Mouse (Mus musculus) ZHBTc4 (cell line): Measurements from ENCODE around the gene Nup85.
A peak's percentile ranks its signal among the peaks of the same experiment; 100 is the strongest.

ENCODE experiments used
- DNase-seq: peaks from one replicate; pipeline ENCODE4 v3.0.0-alpha.2; 2011; ENCODE audit warnings: low read depth, low spot score

Nup85 gene

DNA sequence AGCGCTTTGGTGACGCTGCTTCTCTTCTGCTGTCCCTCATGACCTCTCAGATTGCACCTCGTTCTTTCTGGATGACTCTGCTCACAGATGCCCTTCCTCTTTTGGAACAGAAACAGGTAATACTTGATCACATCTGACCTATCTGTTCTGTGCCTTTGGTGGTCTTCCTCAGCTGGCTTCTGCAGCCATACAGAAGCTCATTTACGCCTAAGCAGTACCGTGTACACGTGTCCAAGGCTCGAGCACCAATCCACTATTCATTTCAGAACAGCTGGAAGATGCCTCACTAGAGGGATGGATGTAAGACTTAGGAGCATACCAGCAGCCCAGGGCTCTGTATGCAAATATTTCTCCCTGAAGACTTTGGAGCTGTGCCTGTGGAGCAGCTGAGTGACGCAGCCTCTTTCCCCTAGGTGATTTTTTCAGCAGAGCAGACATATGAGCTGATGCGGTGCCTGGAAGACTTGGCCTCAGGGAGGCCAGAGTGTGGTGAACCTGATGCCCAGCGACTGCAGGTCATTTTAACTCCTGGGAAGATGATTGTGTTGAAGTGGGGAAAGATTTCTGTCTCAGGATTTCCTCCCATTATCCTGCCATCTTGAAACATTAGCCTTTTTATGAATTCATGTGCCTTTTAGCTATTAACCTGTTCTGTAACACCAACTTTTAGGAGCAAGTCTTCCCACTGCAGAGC is 18.8 kb downstream of the Nup85 start:
- no peak for DNase-seq

DNA sequence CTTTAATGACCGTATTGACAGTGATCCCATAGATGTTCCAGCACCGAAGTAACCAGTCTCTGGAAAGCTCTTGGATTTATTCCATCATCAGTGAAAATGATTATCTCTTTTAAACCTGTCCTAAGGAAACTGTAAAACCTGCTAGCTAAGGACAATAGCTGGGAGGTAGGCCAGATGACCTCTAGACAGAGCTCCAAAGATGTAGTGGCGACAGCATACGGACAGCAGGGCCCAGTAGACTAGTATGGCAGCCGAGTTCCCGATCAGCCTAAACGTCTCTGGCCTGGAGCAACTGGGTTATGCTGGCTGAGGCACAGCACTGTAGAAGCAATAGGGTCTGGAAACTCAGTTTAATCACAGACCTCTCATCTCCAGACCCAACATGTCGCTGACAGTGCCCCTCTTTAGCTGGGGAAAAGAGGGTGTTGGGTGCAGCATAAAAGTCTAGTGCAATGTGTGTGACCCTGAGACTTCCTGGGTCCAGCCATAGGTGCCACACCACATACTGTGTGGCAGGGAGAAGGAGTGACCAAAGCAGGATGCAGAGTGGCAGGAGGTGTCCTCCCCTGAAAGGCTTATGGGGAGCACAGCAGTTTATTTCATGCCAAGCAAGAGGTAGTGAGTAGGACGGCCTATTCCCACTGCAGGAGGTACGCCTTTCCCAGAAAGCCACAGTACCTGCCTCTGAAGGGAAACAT is 20.3 kb downstream of the Nup85 start:
- no peak for DNase-seq

DNA sequence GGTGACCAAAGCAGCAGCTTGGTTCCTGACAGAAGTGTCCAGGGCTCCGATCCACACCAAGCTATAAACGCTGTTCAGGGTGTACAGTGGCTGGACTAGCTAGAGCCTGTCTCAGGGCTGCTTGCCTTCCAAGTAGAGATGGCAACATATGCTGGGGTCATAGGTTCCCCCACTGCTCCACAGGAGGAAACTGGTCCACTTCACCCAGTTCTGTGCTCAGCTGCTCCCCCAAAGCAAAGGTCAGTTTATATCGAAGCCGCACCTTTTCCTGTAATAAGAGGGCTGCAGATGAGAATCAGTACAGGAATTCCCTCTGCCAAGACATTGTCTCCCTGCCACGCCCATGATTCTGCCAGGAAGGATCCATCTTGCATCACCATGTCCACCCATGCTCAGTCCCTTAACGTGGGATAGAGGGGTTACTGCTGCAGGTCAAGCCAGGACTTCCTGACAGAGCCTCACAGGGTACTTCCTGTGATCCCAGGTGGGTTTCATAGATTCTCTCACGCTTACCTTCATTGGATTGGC is 21.4 kb downstream of the Nup85 start:
- no peak for DNase-seq

DNA sequence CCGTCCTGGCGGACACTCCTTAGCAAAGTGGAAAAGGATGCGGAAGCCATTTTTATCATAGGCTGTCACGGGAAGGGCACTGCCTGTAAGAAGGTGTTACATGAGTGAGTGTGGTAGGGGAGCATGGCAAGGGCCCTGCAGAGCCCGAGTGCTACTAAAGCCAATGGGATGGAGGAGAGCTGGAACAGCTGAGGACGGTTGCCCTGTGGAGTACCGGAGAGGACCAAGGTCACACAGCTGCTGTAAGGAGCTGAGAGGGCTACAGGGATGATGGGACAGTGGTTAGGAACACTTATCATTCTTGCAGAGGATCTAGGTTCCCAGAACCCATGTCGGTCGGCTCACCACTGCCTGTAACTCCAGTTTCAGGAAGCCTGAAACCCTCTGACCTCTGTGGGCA is 22.2 kb downstream of the Nup85 start:
- no peak for DNase-seq

DNA sequence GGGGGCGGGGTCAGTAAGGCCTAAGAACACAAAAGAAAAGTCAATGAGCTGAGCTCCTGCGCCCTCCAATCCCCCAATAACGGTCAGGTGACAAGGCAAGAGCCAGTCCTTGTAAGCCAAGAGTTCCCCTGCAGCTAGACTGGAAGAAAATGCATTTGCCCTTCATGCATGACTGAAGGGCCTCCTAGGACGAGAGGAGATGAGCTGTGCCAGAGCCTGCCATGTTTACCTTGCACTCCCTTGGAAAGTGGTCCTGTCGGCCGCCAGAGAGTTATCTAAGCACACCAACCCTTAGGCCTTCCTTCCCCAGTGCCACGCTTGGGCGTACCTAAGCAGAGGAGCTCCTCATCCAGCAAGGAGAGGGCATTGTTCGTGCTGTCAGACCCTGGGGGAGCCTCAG is 23.8 kb downstream of the Nup85 start:
- no peak for DNase-seq

DNA sequence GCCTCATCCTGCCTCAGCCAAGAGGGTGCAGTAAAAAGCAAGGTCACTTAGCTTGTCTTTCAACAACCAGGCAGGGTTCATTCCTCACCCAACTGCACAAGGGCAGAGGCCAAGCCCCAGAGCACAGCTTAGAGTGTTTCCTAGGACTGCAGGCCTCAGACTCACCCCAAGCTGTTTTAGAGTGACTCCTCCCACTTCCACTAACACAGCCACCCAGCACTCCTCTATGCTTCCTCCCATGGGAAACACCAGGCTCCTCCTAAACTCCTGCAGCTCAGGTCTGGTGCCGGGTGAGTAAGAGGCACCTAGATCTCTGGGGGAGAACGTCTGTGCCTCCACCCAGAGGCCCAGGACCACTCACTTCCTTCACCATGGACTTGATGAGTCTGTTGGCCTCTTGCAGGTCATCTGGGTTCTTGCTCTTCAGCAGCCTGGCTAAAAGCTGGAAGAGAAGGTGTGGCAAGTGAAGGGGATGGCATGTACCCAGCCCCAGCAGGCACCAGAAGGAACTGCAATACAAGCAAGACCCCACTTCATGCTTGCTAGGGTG is 26.4 kb downstream of the Nup85 start:
- DNase-seq, result peak; percentile 53

DNA sequence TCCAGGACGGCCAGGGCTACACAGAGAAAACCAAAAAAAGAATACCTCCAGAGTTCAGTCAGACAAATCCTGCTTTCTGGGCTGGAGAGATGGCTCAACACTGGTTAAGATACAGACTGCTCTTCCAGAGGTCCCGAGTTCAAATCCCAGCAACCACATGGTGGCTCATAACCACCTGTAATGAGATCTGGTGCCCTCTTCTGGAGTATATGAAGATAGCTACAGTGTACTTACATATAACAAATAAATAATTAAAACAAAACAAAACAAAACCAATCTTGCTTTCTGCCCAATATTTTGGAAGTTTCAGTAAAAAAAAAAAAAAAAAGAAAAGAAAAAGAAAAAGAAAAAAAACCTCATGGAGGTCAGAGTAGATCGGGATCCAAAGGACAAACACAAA is 31.0 kb downstream of the Nup85 start:
- DNase-seq, result peak; percentile 64

DNA sequence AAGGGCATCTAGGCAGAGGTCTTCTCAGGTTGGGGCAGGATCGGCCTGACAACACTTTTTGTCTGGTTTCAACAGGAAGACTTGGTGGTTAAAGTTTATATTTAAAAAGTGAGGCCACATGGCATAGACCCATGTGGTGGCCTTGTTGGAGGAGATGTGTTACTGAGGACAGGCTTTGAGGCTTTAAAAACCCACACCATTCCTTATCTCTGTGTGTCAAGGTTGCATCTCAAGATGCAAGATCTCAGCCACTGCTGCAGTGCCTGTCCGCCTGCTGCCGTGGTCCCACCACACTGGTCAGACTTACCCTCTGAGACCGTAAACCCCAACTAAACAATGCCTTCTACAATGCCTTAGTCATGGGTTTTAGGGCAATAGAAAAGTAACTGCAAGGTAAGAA is 34.1 kb downstream of the Nup85 start:
- DNase-seq, result no peak

DNA sequence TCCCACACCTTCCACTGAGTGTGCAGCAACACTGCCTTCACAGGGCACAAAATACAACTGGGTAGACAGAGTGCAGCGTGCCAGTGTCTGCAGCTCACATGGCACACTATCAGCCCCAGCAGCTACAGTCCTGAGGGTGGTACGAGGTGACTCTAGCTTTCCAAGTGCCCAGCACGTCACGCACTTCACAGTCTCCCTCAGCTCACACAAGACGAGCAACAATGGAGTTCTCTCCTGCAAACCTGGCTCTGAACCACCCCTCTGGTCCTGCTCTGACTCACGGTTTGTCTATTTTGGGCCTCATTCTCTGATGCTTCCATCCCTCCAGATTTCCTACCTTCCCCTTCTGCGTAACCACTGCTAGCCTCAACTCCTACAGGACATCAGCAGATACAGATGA is 35.5 kb downstream of the Nup85 start:
- DNase-seq, result no peak

DNA sequence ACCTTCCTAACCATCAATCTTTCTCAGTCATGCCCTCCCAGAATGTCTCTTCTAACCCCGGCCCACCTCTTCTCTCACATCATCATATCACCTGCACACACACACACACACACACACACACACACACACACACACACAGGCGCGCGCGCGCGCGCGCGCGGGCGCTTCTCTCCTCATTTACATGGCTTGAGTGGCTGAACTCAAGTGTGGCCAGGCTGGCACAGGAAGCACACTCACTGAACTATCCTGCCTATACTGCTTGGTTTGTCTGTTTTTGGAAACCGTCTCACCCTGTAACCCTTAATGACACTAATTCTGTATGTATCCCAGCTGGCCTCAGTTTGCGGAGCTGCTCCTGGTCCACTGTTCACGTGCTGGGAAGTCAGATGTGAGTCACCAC is 36.5 kb downstream of the Nup85 start:
- no peak for DNase-seq

DNA sequence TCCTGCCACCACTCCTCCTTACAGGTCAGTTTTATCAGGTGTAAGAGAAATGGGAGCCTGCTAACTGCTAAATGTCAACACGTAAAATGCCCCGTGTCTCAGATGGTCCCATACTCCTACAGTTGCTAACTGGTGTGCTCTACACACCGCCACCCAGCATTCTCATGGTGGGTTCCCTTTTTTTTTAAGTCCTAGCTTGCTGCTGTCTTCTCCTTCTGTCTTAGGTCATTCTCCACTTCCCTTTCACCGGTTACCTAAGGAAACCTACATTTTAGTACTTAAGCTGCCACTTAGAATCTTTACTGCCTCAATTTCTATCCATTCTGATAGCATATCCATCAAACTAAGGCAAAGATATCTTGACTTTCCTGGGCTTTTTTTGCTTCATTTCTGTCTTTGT is 36.9 kb downstream of the Nup85 start:
- DNase-seq, result no peak

DNA sequence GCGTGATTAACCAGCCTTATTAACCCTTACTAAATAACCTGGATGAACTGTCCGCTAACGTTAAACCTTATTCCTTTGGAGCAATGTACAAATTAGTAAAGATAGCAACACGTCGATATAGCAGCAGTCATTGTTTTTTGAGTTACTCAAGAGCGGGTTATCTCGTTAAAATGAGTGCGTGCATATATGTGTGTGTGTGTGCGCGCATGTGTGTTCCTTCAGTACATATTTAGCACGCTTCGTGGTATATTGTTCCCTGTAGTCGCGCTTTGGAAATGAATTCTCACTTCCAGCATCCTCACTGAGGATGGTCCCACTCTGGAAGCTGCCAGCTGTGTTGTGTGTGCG is 38.9 kb downstream of the Nup85 start:
- DNase-seq, result no peak

DNA sequence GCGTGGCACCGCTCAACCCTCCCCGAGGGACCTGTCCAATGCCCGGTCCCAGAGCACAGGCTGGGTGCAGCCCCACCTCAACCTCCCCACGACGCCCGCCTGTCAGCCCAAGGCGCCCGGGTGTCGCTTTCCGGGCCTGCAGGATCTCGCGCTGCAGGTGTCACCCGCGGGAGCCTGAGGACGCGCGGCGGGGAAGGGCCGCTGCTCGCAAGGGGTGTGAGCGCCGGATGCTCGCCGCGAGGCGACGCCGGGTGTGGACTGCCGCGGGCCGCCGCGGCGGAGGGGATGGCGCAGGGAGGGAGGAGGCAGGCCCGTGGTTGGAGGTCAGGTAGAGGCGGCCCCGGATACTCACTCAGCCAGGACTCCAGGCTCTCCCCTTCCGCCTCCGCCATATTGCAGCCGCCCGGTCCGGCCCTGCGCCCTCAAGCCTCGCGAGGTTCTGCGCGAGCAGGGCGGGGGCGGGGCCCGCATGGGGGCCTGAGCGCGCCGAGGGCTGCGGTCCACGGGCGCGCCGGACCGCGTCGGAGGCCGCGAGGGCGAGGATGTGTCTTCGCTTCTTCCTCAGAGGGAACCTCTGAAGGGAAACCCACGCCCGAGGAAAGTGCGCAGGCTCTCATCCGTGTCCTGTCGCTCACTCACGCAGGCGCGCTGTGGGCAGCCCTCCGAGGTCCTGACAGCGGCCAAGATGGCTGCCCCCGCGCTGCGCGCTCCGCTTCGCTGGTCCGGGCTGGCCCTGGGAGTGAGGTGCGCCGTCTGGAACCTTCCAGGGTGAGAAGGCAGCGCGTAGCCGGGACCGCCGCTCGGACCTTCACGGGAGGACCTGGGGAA is 39.5 kb downstream of the Nup85 start, which contains the start of the genes Mrps7 and Gga3:
Mrps7 (plus strand) TSS at position 450 of the 828 bp plus-strand sequence.
Gga3 (minus strand) TSS at position 576 of the 828 bp plus-strand sequence.
- peak; percentile 94 for DNase-seq

DNA sequence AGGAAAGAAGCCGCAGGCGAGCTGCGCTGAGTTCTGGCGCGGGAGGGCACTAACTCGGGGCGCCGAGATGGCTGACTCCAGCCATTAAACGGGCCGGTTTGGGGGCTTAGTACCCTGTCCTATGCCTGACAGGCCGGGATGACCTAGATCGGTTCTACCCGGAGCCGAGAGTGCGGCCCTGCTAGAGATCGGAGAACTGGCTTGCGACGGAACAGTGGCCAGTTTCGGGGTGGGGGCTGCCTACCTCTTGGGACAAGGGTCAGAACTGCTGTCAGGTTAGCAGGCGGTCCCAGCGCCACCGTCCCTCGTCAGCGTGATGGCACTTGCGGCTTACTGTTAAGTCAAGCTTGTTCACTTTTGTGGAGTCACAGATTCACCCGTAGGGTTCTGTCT is 40.1 kb downstream of the Nup85 start:
- DNase-seq, result peak; percentile 38

DNA sequence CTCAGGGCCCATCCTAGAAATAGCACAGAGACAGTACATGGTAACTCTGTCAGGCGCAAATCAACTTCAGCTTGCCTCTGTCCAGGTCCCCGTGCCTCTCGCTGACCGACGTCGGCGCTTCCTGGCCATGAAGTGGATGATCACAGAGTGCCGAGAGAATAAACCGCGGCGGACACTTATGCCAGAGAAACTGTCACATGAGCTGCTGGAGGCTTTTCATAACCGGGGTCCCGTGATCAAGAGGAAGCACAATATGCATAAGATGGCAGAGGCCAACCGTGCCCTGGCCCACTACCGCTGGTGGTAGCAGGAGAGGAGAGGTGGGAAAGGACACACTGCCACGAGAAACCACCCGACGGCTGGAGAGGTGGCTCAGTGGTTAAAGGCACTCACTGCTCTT is 42.5 kb downstream of the Nup85 start:
- no peak for DNase-seq

DNA sequence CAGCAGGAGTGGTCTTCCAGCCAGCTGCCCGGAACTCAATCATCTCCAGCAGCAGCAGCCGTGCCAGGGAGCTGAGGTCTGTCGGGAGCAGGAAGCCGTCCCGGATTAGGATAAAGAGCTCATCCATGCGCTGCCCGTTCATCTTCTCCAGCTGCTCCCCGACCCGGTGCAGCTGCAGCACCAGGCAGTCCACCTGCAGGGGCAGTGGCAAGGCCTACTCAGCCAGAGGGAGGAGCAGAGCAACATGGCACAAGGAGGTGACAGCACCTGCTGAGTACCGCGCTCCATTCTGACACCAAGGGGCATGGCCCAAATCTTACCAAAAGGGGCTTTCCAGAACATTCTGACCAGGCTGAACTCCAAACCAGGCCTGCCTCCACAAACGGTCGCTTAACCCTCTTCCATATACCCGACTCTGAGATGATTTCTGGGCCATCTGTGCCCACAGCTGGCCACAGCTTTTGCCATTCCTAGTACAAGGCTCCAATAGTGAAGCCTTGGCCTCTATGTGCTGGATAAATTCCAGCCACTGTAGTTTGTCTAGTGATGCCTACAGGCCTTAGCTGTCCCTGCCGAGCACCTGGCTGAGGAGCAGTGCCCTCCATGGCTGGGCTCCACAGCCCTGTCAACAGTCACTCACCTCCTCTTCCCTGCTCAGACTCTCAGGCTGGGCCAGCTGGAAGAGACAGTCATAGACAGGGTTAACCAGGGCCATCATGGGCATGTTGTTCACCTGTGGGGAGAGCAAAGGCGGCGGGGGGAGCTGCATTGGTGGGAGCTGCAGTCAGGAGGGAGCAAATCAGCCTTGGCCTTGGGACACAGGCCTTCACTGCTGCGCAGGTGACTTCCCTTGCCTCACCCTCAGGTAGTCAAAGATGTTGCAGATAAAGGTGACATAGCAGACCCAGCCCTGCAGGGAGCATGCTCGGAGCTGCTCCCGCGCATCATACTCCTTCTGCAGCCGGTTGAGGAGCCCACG is 44.5 kb downstream of the Nup85 start:
- DNase-seq, result peak; percentile 40

DNA sequence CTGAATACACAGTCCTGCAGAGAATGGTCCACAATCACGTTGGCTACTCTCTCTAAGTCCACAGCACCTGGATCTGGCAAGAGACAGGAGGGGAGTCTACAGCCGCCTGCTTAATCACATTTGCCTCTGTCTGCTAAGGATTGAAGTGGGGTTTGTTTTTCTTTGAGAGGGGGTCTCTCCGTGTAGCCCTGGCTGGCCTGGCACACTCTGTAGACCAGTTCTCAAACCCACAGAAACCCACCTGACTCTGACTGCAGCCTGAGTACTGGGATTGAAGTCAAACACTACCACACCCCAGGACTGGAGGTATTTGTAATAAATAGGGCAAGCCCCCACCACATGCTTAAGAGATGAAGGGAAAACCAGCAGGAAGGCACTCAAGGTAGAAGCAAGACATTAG is 45.3 kb downstream of the Nup85 start:
- DNase-seq, result no peak

DNA sequence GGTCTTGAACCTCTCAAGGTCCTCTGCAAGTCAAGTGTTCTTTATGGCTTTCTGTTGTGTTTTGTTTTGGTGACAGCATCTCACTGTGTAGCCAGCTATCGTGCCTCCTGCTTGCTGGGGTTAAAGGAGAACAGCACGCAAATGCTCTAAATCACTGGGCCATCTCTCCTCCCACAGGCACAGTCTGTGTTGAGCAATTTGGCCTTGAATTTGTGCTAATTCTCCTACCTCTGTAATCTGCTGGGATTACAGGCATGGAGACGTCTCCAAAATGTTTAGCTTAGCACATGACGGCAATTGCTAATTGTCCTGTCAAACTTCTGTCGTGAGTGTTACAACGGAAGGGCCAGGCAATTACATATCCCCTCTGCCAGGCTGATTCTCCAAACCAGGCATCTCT is 46.9 kb downstream of the Nup85 start:
- DNase-seq, result no peak

DNA sequence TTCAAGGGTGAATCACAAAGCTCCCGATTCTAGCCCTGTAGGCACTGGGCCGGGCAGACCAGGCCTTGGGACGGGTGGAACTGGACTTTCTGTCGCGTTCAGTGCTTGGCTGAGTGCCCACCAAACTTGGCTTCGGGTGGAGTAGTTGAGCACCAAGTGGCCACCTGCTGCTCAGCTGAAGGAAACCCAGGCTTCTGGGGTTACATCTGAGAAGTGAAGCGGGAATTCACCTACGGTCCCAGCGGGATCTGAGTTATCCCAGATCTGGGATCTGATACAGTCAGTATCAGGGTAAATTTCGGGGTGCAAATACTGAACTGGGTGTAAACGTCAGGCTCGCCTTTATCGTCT is 47.8 kb downstream of the Nup85 start:
- DNase-seq, result peak; percentile 43

DNA sequence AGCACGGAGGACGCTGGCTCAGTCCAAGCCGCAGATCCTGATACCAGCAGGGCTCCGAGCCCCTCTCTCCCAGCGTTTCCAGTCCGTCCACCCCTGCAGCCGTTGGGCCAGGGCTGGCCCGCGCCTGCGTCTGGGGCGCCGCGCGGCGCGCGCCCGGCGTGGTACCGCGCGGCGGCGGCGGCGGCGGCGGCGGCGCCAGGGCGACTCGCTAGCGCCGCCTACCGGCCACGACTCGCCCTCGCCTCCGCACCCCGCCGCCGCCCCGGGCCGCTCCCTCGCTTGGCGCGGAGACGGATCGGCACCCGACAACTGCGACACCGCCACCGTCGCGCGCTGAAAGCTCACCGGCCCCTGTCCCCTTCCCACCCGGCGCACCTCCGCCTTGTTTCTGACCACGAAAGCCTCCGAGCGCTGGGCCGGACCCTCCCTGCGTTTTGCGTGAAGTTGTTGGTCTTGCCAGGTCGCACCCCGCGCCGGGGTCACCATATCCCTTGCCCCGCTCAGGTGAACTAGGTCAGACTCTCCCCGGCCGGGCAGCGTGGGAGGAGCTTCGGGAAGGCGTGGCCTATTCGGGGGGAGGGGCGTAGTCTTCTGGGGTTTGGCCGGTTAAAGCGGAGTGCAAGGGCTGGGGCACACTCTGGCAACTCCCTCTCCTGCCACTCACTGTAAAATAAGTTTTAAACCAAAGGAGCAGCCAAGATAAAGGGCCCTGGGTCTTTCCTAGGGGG is 48.3 kb downstream of the Nup85 start, which contains the start of gene Mif4gd:
Mif4gd (minus strand) TSS at position 560 of the 728 bp plus-strand sequence.
- peak; percentile 97 for DNase-seq
